Mouse (Mus musculus) macrophage (primary cell): ENCODE measurements around the gene Rbpms2. TPM values are rescaled to one million over a fixed set of nuclear protein-coding genes. Genes with fewer than 3 reads are reported as not detected.

Source experiments
- polyA plus RNA-seq: library from polyadenylated mRNA; stranded (reverse); fragments of 250-400 nt; gene quantifications from 3 replicates; pipeline ENCODE4 v1.2.4, GENCODE M21; 2018; ENCODE audit warnings: inconsistent platforms

Gene Rbpms2
- polyA plus RNA-seq, 1 experiment from 2014 or later, result 0.42 TPM

Other genes with a start within 250 kb of the Rbpms2 start
- gene Kbtbd13, start 238.0 kb upstream of the Rbpms2 start, polyA plus RNA-seq, result not detected in 3 replicates
- not detected in 3 replicates for gene Rasl12, start 231.1 kb upstream of the Rbpms2 start, polyA plus RNA-seq
- not detected in 3 replicates for gene Slc51b, start 206.7 kb upstream of the Rbpms2 start, polyA plus RNA-seq
- 7.1 to 8.2 TPM (median 7.4 TPM) in 3 replicates for gene Mtfmt, start 193.9 kb upstream of the Rbpms2 start, polyA plus RNA-seq
- gene Spg21, start 168.7 kb upstream of the Rbpms2 start, polyA plus RNA-seq, result 71.6 to 105 TPM (median 71.6 TPM) in 3 replicates
- 0.13 TPM in 1 of 3 replicates, not detected in the others for gene Ankdd1a, start 109.5 kb upstream of the Rbpms2 start, polyA plus RNA-seq
- gene Plekho2, start 49.6 kb upstream of the Rbpms2 start, polyA plus RNA-seq, result 195 to 316 TPM (median 234 TPM) in 3 replicates
- gene Pif1, start 42.5 kb upstream of the Rbpms2 start, polyA plus RNA-seq, result 0.51 to 0.53 TPM in 2 of 3 replicates, not detected in the other
- 21.6 to 39.7 TPM (median 24.0 TPM) in 3 replicates for gene Oaz2, start 38.4 kb downstream of the Rbpms2 start, polyA plus RNA-seq
- gene Zfp609, start 197.9 kb downstream of the Rbpms2 start, polyA plus RNA-seq, result 4.6 to 7.8 TPM (median 6.3 TPM) in 3 replicates